Mouse (Mus musculus) midbrain, postnatal 0 days (tissue): Measurements from ENCODE around the gene Olfr1044. TPM values are rescaled to one million over a fixed set of nuclear protein-coding genes. Genes with fewer than 3 reads are reported as not detected.

ENCODE experiments used
- ATAC-seq: fragments of 200-750 bp; cut with Nextera tagmentation; 2 replicates; pipeline ENCODE4 v1.8.0; 2017; ENCODE audit warnings: moderate number of reproducible peaks, mild to moderate bottlenecking, moderate TSS enrichment, moderate library complexity; ENCODE audit not compliant: low FRiP score
- DNase-seq: peaks from one replicate; pipeline ENCODE4 v3.0.0-alpha.2; 2015; ENCODE audit warnings: low spot score
- H3K27ac ChIP-seq: fragments of 300-500 bp; sonication (generic); 2 replicates; pipeline ENCODE4 v1.5.1; 2014; ENCODE audit warnings: low read depth, mild to moderate bottlenecking, low read length, mixed read lengths
- H3K27me3 ChIP-seq: fragments of 300-500 bp; sonication (generic); 2 replicates; pipeline ENCODE4 v1.6.1; 2014; ENCODE audit warnings: low read length, control low read depth, mixed read lengths; ENCODE audit not compliant: insufficient read depth
- H3K36me3 ChIP-seq: fragments of 300-500 bp; sonication (generic); 2 replicates; pipeline ENCODE4 v1.6.1; 2014; ENCODE audit warnings: low read length, control low read depth, mixed read lengths; ENCODE audit not compliant: insufficient read depth
- H3K4me1 ChIP-seq: fragments of 300-500 bp; sonication (generic); 2 replicates; pipeline ENCODE4 v1.6.1; 2014; ENCODE audit warnings: mild to moderate bottlenecking, control low read depth, antibody characterized with exemption, low read length, mixed read lengths; ENCODE audit not compliant: insufficient read depth
- H3K4me2 ChIP-seq: fragments of 300-500 bp; sonication (generic); 2 replicates; pipeline ENCODE4 v1.6.1; 2014; ENCODE audit warnings: low read depth, mild to moderate bottlenecking, low read length, mixed read lengths; ENCODE audit not compliant: poor library complexity, severe bottlenecking
- H3K4me3 ChIP-seq: fragments of 300-500 bp; sonication (generic); 2 replicates; pipeline ENCODE4 v1.5.1; 2014; ENCODE audit warnings: low read depth, mild to moderate bottlenecking, low read length, moderate library complexity
- H3K9ac ChIP-seq: fragments of 300-500 bp; sonication (generic); replicated peaks from 2 replicates; pipeline ENCODE4 v1.6.1; 2014; ENCODE audit warnings: mild to moderate bottlenecking, low read length, moderate library complexity, mixed read lengths; ENCODE audit not compliant: poor library complexity, severe bottlenecking
- H3K9me3 ChIP-seq: fragments of 300-500 bp; sonication (generic); 2 replicates; pipeline ENCODE4 v1.6.1; 2016; ENCODE audit warnings: low read length, control low read depth
- CTCF ChIP-seq: IDR thresholded peaks from 2 replicates; pipeline ENCODE4 v1.5.1; 2016; ENCODE audit warnings: antibody characterized with exemption, mild to moderate bottlenecking
- WGBS: fragments of 180-500 bp; shearing (Covaris S2); extraction: QIAGEN DNeasy Blood & Tissue Kit; methylation state at CpG from one replicate; pipeline ENCODE4 v1.1.7; 2014; 5-methylcytosine and 5-hydroxymethylcytosine counted together
- polyA plus RNA-seq: library from polyadenylated mRNA; unstranded; fragments of >200 nt; fragmentation: Nextera tagmentation; extraction: Ambion mirVana; gene quantifications from 2 replicates; pipeline ENCODE4 v1.2.1, GENCODE M21; 2015
- total RNA-seq: library from RNA; depleted of rRNA; stranded (reverse); fragments of >200 nt; gene quantifications from 2 replicates; pipeline ENCODE4 v1.2.3, GENCODE M21; 2014; rRNA removed

Gene Olfr1044
- total and polyA plus RNA-seq, 2 experiments from 2014 or later, result not detected

DNA sequence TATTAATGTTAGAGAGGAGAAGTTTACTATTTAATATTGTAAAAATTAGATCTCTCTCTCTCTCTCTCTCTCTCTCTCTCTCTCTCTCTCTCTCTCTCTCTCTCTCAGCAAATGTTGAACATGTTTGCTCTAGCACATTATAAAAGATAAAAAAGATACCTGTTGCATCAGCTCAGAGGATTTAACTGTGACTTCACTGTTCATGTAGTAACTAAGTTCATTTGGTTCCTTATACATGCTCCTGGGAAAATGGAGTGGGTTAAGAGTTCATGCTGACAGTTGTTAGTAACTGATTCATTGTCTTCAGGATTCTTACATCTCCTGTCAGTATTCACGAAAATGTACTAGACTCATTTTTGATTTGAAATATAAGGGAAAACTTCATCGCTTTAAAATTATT is 10.2 kb downstream of the Olfr1044 start, which contains the start of gene Olfr1043:
Olfr1043 (minus strand) TSS at position 101 of the 400 bp plus-strand sequence.
- Histone ChIP-seq H3K4me3 (no peak within 1 kb of the TSS), H3K9me3 (no peaks in the 10 kb centered on the region), H3K4me2 (no peak within 1 kb of the TSS), H3K4me1 (no peaks in the 10 kb centered on the region), H3K27me3 (no peaks in the 10 kb centered on the region), H3K36me3 (no peaks in the 10 kb centered on the region), H3K27ac (no peak within 1 kb of the TSS), H3K9ac (no peak within 1 kb of the TSS)
- TF ChIP-seq CTCF, result no peak
- 91% methylated on average over 2 of the region's 2 CpGs for WGBS
- DNase-seq (no peak), ATAC-seq (no peak)

DNA sequence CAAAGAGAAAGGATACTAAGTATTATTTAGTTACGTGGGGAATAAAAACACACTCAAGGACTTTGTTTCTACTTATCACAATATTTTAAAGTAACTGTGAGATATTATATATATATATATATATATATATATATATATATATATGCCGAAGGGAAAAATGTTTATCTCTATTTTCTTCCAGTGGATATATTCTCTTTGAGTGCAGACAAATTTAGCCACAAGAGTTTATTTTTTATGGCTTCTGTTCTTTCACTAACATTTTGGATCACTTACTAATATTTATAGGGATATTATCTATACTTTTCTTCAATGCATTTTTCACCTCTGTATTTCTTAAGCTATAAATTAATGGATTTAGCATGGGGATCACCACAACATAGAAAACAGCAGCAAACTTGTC is 15.9 kb downstream of the Olfr1044 start, which contains the start of gene Olfr1042:
Olfr1042 (minus strand) TSS at position 101 of the 400 bp plus-strand sequence.
- DNase-seq (no peak), ATAC-seq (no peak)
- WGBS, result 92% methylated on average over 2 of the region's 2 CpGs
- no peaks in the 10 kb centered on the region for H3K27me3 ChIP-seq
- no peak for TF ChIP-seq CTCF
- no peak within 1 kb of the TSS for H3K27ac ChIP-seq
- H3K36me3 ChIP-seq, result no peaks in the 10 kb centered on the region
- H3K9me3 ChIP-seq, result no peaks in the 10 kb centered on the region
- no peak within 1 kb of the TSS for H3K4me3 ChIP-seq
- no peaks in the 10 kb centered on the region for H3K4me1 ChIP-seq
- H3K4me2 ChIP-seq, result no peak within 1 kb of the TSS
- H3K9ac ChIP-seq, result no peak within 1 kb of the TSS

DNA sequence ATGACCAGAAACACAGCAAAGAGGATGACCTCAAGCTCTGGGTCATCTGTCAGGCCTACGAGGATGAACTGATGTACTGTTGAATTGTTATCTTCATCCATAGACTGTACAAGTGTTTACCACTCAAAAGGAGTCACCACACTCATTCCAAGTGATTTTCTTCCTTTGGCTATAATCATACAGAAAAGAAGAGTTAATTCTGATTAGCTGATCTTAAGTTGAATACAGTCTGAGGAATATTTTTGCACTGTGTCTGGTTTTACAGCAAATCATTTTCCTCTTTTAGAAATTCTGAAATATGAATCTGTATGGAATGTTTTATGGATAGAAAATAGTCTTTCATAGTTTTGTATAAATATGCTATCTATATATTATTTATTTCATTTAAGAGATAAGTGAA is 31.0 kb downstream of the Olfr1044 start, which contains the start of gene Olfr1040:
Olfr1040 (minus strand) TSS at position 101 of the 400 bp plus-strand sequence.
- no peaks in the 10 kb centered on the region for H3K4me1 ChIP-seq
- H3K36me3 ChIP-seq, result no peaks in the 10 kb centered on the region
- no peaks in the 10 kb centered on the region for H3K9me3 ChIP-seq
- no peak for TF ChIP-seq CTCF
- no peaks in the 10 kb centered on the region for H3K27me3 ChIP-seq
- no peak for ATAC-seq
- H3K9ac ChIP-seq, result no peak within 1 kb of the TSS
- no peak for DNase-seq
- 88% methylated on average over 1 of the region's 1 CpGs for WGBS
- no peak within 1 kb of the TSS for H3K4me2 ChIP-seq
- no peak within 1 kb of the TSS for H3K4me3 ChIP-seq
- H3K27ac ChIP-seq, result no peak within 1 kb of the TSS

DNA sequence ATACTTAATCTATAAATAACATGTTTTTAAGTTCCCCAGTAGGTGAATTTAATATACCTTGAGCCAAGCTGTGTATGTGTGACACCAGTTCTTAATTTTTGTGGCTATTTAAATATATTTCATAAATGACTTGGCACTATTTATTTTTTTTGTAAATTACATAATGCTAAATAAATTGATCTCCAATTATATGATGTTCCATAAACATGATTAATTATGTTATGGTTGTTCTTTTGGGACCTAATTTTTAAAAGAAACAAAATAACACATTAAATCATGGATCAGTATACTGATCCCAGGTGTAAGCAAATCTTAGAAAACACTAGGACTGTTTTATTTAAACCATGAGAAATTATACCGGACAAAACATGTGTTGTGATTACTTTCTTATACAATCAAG is 41.8 kb downstream of the Olfr1044 start, which contains the start of gene Olfr1039:
Olfr1039 (minus strand) TSS at position 101 of the 400 bp plus-strand sequence.
- H3K9me3 ChIP-seq, result no peaks in the 10 kb centered on the region
- ATAC-seq, result no peak
- H3K27me3 ChIP-seq, result no peaks in the 10 kb centered on the region
- DNase-seq, result no peak
- H3K4me2 ChIP-seq, result no peak within 1 kb of the TSS
- no peak within 1 kb of the TSS for H3K27ac ChIP-seq
- H3K4me1 ChIP-seq, result no peaks in the 10 kb centered on the region
- no peak for TF ChIP-seq CTCF
- no peak within 1 kb of the TSS for H3K4me3 ChIP-seq
- WGBS, result 97% methylated on average over 1 of the region's 1 CpGs
- no peak within 1 kb of the TSS for H3K9ac ChIP-seq
- H3K36me3 ChIP-seq, result no peaks in the 10 kb centered on the region

Other genes starting within 250 kb of the Olfr1044 start
- not detected in 2 replicates for gene Olfr1028, start 227.4 kb downstream of the Olfr1044 start, total RNA-seq
- gene Olfr1028, start 227.4 kb downstream of the Olfr1044 start, polyA plus RNA-seq, result not detected in 2 replicates
- not detected in 2 replicates for gene Olfr1029, start 203.9 kb downstream of the Olfr1044 start, total RNA-seq
- gene Olfr1029, start 203.9 kb downstream of the Olfr1044 start, polyA plus RNA-seq, result not detected in 2 replicates
- gene Olfr1030, start 198.5 kb downstream of the Olfr1044 start, total RNA-seq, result not detected in 2 replicates
- gene Olfr1030, start 198.5 kb downstream of the Olfr1044 start, polyA plus RNA-seq, result not detected in 2 replicates
- gene Olfr1031, start 187.5 kb downstream of the Olfr1044 start, total RNA-seq, result not detected in 2 replicates
- gene Olfr1031, start 187.5 kb downstream of the Olfr1044 start, polyA plus RNA-seq, result not detected in 2 replicates
- not detected in 2 replicates for gene Olfr1032, start 172.3 kb downstream of the Olfr1044 start, total RNA-seq
- gene Olfr1032, start 172.3 kb downstream of the Olfr1044 start, polyA plus RNA-seq, result not detected in 2 replicates
- gene Olfr1033, start 157.2 kb downstream of the Olfr1044 start, total RNA-seq, result 0.11 and 0.24 TPM in 2 replicates
- not detected in 2 replicates for gene Olfr1033, start 157.2 kb downstream of the Olfr1044 start, polyA plus RNA-seq
- gene Olfr1034, start 132.0 kb downstream of the Olfr1044 start, total RNA-seq, result 0.19 TPM in 1 of 2 replicates, not detected in the other
- not detected in 2 replicates for gene Olfr1034, start 132.0 kb downstream of the Olfr1044 start, polyA plus RNA-seq
- not detected in 2 replicates for gene Olfr1036, start 103.8 kb downstream of the Olfr1044 start, total RNA-seq
- gene Olfr1036, start 103.8 kb downstream of the Olfr1044 start, polyA plus RNA-seq, result not detected in 2 replicates
- gene Olfr1037, start 90.4 kb downstream of the Olfr1044 start, total RNA-seq, result not detected in 2 replicates
- not detected in 2 replicates for gene Olfr1037, start 90.4 kb downstream of the Olfr1044 start, polyA plus RNA-seq
- gene Olfr1039, start 41.9 kb downstream of the Olfr1044 start, total RNA-seq, result not detected in 2 replicates
- gene Olfr1039, start 41.9 kb downstream of the Olfr1044 start, polyA plus RNA-seq, result not detected in 2 replicates
- gene Olfr1040, start 31.1 kb downstream of the Olfr1044 start, total RNA-seq, result not detected in 2 replicates
- not detected in 2 replicates for gene Olfr1040, start 31.1 kb downstream of the Olfr1044 start, polyA plus RNA-seq
- gene Olfr1042, start 16.0 kb downstream of the Olfr1044 start, total RNA-seq, result not detected in 2 replicates
- not detected in 2 replicates for gene Olfr1042, start 16.0 kb downstream of the Olfr1044 start, polyA plus RNA-seq
- not detected in 2 replicates for gene Olfr1043, start 10.3 kb downstream of the Olfr1044 start, total RNA-seq
- gene Olfr1043, start 10.3 kb downstream of the Olfr1044 start, polyA plus RNA-seq, result not detected in 2 replicates
- not detected in 2 replicates for gene Olfr52, start 7.9 kb upstream of the Olfr1044 start, total RNA-seq
- gene Olfr52, start 7.9 kb upstream of the Olfr1044 start, polyA plus RNA-seq, result not detected in 2 replicates
- not detected in 2 replicates for gene Olfr1045, start 25.2 kb upstream of the Olfr1044 start, total RNA-seq
- gene Olfr1045, start 25.2 kb upstream of the Olfr1044 start, polyA plus RNA-seq, result not detected in 2 replicates
- not detected in 2 replicates for gene Olfr1046, start 41.5 kb upstream of the Olfr1044 start, total RNA-seq
- not detected in 2 replicates for gene Olfr1046, start 41.5 kb upstream of the Olfr1044 start, polyA plus RNA-seq
- gene Olfr1047, start 53.6 kb upstream of the Olfr1044 start, total RNA-seq, result not detected in 2 replicates
- not detected in 2 replicates for gene Olfr1047, start 53.6 kb upstream of the Olfr1044 start, polyA plus RNA-seq
- gene Olfr1048, start 62.5 kb upstream of the Olfr1044 start, total RNA-seq, result not detected in 2 replicates
- gene Olfr1048, start 62.5 kb upstream of the Olfr1044 start, polyA plus RNA-seq, result not detected in 2 replicates
- gene Olfr1049, start 80.5 kb upstream of the Olfr1044 start, total RNA-seq, result not detected in 2 replicates
- gene Olfr1049, start 80.5 kb upstream of the Olfr1044 start, polyA plus RNA-seq, result not detected in 2 replicates
- not detected in 2 replicates for gene Olfr1051, start 101.3 kb upstream of the Olfr1044 start, total RNA-seq
- not detected in 2 replicates for gene Olfr1051, start 101.3 kb upstream of the Olfr1044 start, polyA plus RNA-seq
- gene Olfr1052, start 114.6 kb upstream of the Olfr1044 start, total RNA-seq, result not detected in 2 replicates
- gene Olfr1052, start 114.6 kb upstream of the Olfr1044 start, polyA plus RNA-seq, result not detected in 2 replicates
- not detected in 2 replicates for gene Olfr1053, start 137.5 kb upstream of the Olfr1044 start, total RNA-seq
- not detected in 2 replicates for gene Olfr1053, start 137.5 kb upstream of the Olfr1044 start, polyA plus RNA-seq
- not detected in 2 replicates for gene Olfr1054, start 157.6 kb upstream of the Olfr1044 start, total RNA-seq
- gene Olfr1054, start 157.6 kb upstream of the Olfr1044 start, polyA plus RNA-seq, result not detected in 2 replicates
- not detected in 2 replicates for gene Olfr1055, start 172.5 kb upstream of the Olfr1044 start, total RNA-seq
- not detected in 2 replicates for gene Olfr1055, start 172.5 kb upstream of the Olfr1044 start, polyA plus RNA-seq
- not detected in 2 replicates for gene Olfr1056, start 184.6 kb upstream of the Olfr1044 start, total RNA-seq
- gene Olfr1056, start 184.6 kb upstream of the Olfr1044 start, polyA plus RNA-seq, result not detected in 2 replicates
- gene Olfr1057, start 200.6 kb upstream of the Olfr1044 start, total RNA-seq, result not detected in 2 replicates
- gene Olfr1057, start 200.6 kb upstream of the Olfr1044 start, polyA plus RNA-seq, result not detected in 2 replicates
- gene Olfr1058, start 210.7 kb upstream of the Olfr1044 start, total RNA-seq, result not detected in 2 replicates
- gene Olfr1058, start 210.7 kb upstream of the Olfr1044 start, polyA plus RNA-seq, result not detected in 2 replicates
- not detected in 2 replicates for gene Olfr1061, start 236.2 kb upstream of the Olfr1044 start, total RNA-seq
- gene Olfr1061, start 236.2 kb upstream of the Olfr1044 start, polyA plus RNA-seq, result not detected in 2 replicates
- not detected in 2 replicates for gene Olfr1062, start 248.9 kb upstream of the Olfr1044 start, total RNA-seq
- not detected in 2 replicates for gene Olfr1062, start 248.9 kb upstream of the Olfr1044 start, polyA plus RNA-seq